Mouse (Mus musculus) ovary, postnatal 36 days (tissue): ENCODE results near the gene Cdca3.
A peak's percentile ranks its signal among the peaks of the same experiment; 100 is the strongest.
"Not testable (repeated sequence)": the region's sequence is repeated elsewhere in the genome, so short reads cannot be mapped to it uniquely, and the experiment has no call there.

ENCODE experiments used
- DNase-seq: peaks from one replicate; pipeline ENCODE4 v3.0.0; 2022; ENCODE audit warnings: low spot score, mixed read lengths

The Cdca3 gene

DNA sequence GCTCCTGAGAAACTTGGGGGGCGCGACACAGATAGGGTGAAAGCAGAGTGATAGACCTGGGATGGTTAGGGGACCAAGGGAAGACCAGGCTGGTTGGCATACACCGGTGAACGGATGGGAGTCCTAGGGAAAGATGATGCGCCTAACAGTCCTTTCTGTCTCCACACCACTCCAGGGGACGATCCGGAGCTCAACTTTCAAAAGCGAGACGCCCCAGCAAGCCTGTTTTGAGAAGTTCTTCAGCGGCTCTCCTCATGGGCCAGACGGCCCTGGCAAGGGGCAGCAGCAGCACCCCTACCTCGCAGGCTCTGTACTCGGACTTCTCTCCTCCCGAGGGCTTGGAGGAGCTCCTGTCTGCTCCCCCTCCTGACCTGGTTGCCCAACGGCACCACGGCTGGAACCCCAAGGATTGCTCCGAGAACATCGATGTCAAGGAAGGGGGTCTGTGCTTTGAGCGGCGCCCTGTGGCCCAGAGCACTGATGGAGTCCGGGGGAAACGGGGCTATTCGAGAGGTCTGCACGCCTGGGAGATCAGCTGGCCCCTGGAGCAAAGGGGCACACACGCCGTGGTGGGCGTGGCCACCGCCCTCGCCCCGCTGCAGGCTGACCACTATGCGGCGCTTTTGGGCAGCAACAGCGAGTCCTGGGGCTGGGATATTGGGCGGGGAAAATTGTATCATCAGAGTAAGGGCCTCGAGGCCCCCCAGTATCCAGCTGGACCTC, 20.1 kb upstream of the Cdca3 start:
- DNase-seq = peak; percentile 87

DNA sequence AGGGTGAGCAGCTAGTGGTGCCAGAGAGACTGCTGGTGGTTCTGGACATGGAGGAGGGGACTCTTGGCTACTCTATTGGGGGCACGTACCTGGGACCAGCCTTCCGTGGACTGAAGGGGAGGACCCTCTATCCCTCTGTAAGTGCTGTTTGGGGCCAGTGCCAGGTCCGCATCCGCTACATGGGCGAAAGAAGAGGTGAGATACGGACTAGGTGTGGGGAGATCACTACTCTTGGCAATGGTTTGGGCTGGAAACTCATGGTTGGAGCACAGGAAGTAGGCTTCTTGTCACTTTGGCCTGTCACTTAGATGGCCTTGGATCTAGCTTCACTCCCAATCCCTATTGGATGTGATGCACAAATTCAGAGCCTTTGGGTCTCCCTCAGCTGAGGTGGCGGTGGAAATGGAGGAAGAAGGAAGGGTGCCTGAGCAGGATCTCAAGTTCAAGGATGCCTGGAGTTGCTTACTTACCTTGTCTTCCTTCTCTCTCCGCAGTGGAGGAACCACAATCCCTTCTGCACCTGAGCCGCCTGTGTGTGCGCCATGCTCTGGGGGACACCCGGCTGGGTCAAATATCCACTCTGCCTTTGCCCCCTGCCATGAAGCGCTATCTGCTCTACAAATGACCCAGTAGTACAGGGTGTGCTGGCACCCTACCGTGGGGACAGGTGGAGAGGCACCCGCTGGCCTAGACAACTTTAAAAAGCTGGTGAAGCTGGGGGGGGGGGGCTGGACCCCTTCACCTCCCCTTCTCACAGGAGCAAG, 19.4 kb upstream of the Cdca3 start:
- no peak for DNase-seq

DNA sequence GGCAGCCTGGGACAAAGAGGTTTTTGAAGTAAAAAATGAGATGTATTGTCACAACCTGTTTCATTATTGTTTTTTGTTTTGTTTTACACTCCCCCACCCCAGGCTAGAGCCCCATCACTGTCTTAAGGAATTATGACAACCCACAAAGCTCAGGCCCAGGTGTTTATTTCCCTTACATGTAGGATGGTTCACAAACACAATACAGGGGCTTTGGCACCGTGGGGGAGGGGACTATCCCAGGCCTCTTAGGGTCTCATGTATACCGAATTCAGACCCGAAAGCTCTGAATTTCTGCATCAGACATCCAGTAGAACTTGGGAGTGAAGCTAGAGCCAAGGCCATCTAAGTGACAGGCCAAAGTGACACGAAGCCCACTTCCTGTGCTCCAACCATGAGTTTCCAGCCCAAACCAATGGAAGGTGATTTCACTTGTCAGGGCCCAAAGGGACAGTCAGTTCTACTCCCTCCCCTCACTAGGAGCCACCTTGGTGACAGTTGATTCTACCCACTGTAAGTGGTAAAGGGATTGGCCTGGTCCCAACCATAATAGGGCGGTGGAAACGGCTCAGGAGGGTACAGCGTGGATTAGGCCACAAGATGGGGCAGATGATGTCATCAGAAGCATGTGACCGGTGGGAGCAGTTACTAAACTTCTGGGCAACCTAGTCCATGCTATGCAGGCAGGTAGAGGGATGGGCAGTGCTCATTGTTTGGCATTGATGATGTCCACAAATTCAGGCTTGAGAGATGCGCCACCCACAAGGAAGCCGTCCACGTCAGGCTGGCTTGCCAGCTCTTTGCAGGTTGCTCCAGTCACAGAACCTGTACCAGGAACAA, 18.6 kb upstream of the Cdca3 start:
- not testable (repeated sequence) for DNase-seq

DNA sequence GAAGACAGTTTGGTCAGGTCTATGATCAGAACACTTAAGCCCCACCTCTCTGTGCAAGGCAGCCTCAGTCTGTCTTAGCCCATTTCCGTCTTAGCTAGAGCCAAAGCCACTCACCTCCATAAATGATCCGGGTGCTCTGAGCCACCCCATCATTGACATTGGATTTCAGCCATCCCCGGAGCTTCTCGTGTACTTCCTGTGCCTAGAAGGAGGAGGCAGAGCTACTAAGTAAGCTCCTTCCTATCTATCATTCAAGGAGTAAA, 18.0 kb upstream of the Cdca3 start:
- no peak for DNase-seq

DNA sequence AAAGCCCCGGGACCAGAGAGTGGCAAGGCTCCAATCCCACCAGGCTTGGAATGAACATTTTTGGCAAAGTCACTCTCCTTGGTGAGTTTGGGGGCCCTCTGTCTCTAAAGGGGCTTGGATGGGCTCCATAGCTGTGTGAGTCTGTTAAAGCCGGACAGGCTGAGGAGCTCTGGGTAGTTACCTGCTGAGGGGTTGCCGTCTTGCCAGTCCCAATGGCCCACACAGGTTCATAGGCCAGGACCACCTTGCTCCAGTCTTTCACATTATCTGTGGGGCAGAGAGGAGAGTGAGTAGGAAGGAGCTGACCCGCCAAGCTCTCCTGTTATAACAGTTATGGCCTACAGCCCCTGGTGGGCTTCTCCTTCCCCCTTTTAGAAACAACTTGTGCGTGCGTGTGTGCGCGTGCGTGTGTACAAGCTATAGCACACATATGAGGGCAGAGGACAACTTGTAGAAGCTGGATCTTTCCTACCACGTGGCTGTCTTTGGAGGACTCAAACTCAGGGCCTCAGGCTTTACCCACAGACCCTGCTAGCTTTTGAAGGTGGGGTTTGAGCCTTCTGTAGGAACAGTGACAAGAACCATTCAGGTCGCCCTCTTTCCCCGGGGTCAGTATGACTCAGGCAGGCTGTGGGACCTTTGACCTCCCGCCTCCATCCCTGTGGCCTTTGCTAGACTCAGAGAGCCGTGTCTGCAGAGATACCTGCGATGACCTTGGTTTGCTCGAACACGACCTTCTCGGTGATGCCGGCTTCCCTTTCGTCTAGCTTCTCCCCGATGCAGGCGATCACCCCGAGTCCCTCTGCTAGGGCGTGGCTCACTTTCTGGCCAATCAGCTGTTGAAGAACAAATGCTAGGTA, 17.4 kb upstream of the Cdca3 start:
- no peak for DNase-seq

DNA sequence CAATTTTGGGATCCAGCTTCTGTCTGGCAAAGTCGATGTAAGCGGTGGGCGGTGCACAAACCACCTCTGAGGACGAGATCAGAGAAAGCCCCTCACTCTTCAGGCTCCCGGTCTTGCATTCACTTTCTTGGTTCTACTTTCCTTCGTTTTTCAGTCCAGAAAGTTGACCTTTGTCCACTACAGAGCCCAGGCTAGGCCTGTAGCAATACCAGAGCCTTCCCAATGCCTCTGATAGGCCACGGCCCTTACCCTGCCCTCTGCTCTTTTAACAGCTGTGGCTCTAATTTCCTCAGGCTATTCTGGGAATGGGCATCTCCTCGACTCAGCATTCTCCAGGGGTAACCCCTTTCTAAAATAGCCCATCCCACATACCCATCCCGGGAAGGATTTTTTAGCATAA, 16.5 kb upstream of the Cdca3 start:
- DNase-seq = no peak

DNA sequence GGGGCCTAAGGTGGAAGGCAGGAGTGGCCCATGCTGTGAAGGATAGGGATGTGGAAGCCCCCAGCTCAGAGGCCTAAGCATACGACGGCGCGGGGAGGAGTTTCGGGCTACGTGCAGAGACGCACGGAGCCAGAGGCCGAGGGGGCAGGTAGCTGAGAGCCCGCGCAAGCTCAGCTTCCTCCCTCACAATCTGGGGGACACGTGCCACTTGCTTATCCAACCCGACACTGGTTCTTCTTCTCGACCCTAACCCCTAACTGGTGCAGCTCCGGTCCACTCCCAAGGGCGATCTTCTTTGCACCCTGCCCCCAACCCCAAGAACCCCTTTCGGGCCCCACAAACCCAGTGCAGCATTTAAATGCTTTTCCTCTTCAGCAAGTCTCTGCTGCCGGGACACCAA, 15.9 kb upstream of the Cdca3 start:
- DNase-seq = peak; percentile 64

DNA sequence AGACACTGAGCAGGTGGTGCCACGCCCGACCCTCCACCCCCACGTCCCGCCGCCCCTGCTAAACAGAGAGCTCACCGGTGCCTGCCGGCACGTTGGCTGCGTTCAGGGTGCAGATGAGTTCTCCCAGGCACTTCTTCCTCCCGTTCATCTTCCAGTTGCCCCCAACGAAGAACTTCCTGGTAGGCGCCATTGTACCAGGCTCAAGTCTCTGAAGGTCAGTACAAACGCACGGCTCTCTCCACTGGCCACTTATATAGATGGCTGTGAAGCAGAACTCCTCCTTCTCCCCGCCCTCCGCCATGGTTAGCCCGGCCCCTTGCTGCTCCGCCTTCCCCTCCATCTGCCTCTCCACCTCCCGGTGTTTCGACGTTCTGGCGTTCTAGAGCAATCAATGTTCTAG, 15.4 kb upstream of the Cdca3 start, which contains the start of gene Tpi1:
Tpi1 (minus strand) TSS at position 364 of the 400 bp plus-strand sequence.
- peak; percentile 91 for DNase-seq

DNA sequence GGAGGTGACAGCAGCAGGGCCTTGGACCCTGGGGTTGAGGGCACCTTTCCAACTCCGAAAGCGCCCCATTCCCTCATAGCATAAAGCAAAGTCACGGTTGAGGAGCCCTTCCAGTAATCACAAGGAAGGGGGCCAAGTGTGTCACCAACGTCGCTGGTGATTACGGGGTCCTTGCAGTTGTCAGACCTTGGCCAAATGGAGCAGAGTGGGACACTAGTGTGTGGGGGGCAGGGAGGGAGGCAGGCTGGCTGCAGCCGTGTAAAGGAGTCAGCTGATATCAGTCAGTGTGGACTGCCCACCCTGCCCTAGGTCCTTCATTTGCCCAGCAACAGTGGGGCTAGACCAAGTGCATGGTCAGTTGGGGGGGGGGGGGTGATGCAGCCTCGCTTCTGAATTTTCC, 14.9 kb upstream of the Cdca3 start:
- DNase-seq = no peak

DNA sequence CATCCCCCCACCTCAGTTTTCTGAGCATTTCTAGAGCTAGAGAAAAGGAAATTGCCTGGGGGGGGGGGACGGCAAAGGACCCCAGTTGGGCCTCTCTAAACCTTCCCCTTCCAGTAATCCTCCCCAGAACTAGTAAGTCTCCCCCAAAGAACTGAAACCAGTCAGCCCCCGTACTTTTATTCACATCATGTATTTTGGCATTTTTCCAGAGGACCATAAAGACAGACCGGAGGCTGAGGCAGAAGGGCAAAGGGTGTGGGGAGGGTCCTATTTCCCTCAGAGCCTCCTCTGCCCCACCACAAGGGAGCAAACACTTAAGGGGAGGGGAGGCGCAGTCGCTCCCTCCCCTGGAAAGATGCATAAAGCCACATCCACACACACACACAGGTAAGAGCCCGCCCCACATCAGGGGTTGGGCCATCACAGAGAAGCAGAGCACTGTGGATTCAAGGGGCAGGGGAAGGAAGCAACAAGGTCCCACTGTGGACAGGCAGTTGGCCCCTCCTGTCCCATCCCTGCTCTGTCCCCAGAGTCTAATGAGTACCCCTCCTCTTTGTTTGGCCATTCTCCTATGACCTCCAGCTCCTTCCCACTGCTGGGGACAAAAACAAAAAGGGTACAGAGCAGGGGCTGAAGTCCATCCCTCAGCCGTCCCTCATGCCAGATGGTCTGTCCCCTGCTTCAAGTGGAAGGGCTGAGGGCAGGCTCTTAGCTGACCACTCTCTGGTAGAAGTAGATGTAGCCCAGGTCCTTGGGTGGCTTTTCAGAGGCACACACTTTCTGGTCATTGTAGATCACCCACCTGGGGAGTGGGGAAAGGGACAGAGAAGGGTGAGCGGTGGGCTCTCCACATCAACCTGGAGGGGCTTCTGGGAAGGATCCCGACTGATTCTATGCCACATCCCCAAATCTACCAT, 14.2 kb upstream of the Cdca3 start:
- DNase-seq = no peak

DNA sequence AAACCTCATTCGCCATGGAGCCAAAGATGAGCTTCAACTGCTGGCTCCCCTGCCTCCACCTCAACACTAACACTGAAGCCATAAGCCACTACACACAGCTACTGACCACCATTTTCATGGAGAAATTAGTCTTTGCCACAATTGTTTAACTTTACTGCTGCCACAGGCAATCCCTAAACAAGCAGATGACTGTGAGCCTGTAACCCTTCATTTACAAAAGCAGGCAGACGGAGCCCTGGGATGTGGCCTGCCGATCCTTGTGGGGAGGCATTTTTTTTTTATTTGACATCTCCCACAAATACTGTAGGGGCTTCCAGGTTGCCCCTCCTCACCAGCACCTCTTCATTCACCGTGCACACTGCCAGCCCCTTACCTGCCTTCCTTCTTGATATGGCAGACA, 12.7 kb upstream of the Cdca3 start:
- no peak for DNase-seq

DNA sequence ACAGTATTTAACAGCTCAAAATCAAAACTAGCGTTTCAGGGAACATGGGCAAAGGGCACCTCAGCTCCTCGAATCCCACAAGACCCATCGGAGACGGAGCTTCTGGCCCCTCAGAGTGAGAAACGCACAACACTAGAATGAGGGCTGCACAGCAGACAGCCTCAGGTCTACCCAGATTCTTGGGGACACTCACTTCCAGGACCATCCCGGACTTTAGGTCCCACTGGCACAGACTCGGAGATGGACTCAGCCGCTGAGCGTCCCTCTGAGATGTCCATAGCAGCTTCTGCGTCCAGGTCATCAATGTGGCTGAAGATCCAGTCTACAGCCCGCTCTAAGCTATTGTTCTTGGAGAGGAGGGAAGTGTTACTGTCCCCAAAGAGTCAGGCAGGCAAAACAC, 12.2 kb upstream of the Cdca3 start:
- no peak for DNase-seq

DNA sequence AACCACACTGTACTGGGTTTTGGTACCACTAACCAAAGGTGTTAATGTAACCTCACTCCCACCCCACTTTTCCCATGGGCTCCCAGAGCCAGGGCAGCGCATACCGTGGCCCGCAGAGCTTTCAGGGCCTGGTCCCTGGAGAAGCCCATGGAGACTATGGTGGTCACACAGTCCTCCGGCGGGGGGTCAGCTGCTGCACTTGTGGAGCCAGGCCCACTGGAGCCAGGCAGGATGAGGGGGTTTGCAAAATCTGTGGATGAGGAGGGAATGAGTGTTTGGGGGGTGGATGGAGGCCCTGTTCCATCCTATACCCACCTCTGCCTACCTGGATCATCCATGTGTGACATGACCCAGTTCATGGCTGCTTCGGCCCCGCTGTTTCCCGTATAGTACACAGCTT, 11.8 kb upstream of the Cdca3 start:
- no peak for DNase-seq

DNA sequence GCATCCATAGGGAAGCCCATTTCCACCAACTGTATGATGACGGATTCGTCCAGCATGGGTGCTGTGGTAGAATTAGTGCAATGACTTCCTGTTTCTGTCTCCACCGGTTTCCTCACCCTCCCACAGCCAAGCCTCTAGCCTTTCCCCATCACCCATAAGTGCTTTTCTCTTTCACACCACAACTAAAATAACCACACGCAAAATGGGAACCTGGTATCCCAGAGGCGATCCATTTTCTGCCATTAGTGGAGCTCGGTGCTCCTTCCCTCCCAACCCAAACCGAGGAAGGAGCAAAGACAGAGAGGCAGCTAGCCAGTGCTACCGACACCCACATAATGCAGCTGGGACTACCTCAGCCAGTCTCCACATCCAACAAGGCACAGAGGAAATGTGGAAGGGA, 11.4 kb upstream of the Cdca3 start:
- no peak for DNase-seq

DNA sequence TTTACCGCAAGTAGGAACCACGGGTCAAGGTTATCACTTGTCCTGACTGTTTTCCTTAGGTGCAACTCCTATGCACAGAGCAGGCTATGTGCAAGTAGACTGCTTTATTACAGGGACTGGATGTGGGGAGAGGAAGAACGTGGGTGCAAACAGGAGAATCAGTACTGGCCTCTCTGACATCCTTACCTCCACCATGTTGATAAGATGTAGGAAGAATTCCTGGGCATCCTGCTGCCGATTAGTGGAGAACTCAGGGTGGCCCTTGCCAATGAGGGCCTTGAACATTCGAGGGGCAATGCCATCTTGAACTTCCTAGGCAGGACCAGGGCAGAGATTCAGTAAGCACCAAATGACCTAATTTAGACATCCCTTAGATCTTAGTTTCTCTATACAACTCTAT, 8.5 kb upstream of the Cdca3 start:
- DNase-seq = no peak

DNA sequence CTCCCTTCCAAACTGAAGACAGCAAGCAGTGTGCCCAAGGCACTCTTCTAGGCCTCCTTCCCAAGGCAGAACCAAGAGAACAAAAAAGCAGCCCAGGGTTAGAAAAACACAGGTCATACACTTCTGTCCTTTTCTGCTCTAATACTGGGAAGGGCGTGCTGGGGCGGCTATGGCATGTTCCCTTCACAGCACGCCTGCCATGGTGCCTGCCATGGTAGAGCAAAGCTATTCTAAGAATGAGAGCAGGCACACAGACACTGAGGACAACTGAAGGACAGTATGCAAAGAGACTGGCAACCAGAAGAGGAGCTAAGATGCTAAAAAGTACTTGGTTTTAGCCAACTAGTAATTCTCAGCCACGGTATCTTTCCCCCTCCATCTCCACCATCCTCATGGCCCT, 7.3 kb upstream of the Cdca3 start:
- DNase-seq = no peak

DNA sequence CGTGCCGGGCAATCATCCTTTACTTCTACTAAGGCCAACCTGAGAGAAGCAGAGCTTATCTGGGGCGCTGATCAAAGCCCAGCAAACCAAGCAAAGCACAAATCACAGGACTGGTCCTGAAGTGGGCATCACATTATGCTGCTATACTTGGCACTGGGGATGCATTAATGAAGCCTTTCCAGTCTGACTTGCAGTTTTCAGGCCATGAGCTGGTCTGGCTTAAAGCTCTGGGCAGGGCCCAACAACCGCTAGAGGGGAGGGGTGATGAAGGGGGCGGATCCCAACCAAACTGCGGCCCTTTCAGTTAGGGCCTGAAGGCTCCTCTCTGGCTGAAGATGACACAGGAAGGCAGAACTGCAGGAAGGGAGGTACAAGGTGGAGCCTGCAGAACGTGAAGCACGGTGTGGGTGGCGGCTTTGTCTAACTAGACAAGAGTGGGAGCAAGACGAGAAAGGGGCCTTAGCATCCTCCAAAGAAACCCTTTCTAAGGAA, 1.2 kb upstream of the Cdca3 start:
- DNase-seq = peak; percentile 45

DNA sequence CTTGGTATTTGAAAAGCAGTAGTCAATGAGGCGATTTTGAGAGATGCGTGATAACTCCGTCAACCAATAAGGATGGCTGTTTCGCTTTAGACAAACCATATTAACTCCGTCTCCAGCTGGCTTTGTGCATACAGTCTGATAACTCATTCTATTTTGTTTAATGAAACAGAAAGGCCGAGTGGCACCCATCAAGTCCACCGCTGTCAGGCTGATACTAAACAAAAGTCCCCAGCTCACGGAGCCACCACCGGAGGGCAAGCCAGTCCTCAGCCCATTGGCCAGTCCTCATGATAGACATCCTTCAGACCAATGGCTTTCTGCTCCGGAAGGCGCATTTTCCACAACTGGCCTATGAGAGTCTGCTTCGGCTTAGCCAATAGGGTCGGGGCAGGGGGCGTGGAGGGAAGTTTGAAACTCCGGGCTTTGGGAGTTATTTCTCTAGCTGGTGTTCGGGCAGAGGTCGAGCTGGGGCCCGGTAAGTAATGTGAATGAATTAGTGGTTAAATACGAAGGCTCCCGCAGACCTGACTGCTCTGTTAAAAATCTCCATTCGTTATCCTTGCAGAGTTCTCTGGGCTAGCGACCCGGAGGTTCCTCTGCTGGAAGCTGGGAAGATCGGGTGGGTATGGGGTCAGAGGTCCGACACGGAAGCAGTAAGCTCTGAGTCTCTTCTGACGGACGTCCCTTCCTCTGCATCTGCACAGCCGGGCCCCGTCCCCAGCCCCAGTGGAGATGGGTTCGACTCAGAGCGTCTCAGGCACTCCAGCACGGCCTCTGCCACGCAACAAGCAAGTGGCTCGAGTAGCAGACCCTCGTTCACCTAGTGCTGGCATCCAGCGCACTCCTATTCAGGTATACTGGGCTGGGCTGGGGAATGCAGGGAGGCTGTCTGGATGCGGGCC, 703 bp downstream of the Cdca3 start:
- DNase-seq = peak; percentile 85

DNA sequence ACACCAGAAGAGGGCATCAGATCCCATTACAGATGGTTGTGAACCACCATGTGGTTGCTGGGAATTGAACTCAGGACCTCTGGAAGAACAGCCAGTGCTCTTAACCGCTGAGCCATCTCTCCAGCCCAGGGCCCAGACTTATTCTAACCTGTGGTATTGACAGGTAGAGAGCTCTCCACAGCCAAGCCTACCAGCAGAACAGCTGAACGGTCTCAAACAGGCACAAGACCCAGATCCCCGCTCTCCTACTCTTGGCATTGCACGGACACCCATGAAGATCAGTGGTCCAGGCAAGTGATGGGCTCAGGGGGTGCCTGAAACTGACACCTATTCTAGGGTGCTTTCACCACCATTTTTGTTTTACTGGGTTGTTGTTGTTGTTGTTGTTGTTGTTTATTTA, 1.9 kb downstream of the Cdca3 start:
- DNase-seq = not testable (repeated sequence)

DNA sequence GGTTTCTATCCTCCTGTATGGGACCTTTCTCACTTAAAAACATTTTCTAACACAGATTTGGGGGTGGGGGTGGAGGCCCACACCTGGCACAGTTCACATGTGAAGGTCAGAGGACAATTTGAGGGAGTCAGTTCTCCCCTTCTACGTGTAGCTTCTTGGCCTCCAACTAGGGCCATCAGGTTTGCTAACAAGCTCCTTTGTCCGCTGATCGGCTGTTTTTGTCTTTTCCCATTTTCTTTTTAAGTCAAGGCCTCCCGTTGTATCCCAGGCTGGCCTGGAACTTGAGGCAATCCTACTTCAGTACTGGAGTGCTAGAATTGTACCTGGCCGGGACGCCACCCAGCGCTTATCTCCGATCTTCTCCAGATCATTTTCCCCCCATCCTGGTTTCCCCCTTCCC, 2.3 kb downstream of the Cdca3 start:
- no peak for DNase-seq
